Mouse (Mus musculus): Measurements from ENCODE around the gene Slc37a4. TPM values are rescaled to one million over a fixed set of nuclear protein-coding genes. Genes with fewer than 3 reads are reported as not detected.
"Not testable (repeated sequence)": the region's sequence is repeated elsewhere in the genome, so short reads cannot be mapped to it uniquely, and the experiment has no call there.

Gene Slc37a4
- 10 to 100 TPM; 39.8 to 41.0 TPM for total RNA-seq (2021)
- long read RNA-seq, experiment 1, transcript Slc37a4-201 (8 exons, 2,086 nt): major isoform, 7 of 55 reads
- long read RNA-seq, experiment 1, partial matches to known transcripts: 0 of 55 reads
- long read RNA-seq, experiment 1, other reads (novel, unspliced or antisense): 41 of 55 reads
- long read RNA-seq, experiment 2, partial matches to known transcripts: 2 of 53 reads
- long read RNA-seq, experiment 2, other reads (novel, unspliced or antisense): 45 of 53 reads

GRCm38 (mm10) chr9:44396684-44397411, at the start of gene Slc37a4:
Gene Slc37a4, plus strand, starts transcription at chr9:44396852.
- DNase-seq (ENCODE audit: low spot score in 2 of 2): peak; percentile 86 to 96

GRCm38 (mm10) chr9:44347166-44347565, 49.5 kb upstream of the Slc37a4 start:
- DNase-seq (ENCODE audit: low spot score in 2 of 2): no peak

- no peak for DNase-seq (ENCODE audit: low spot score in 2 of 2)
These were observed 49.0 kb upstream of the Slc37a4 start for GRCm38 (mm10) chr9:44347621-44348020.

- no peak for DNase-seq (ENCODE audit: low spot score in 2 of 2)
These were observed 48.1 kb upstream of the Slc37a4 start for GRCm38 (mm10) chr9:44348546-44348945.

GRCm38 (mm10) chr9:44351396-44351795, 45.3 kb upstream of the Slc37a4 start:
- DNase-seq (ENCODE audit: low spot score in 2 of 2): no peak

GRCm38 (mm10) chr9:44352337-44352736, 44.3 kb upstream of the Slc37a4 start:
- no peak for DNase-seq (ENCODE audit: low spot score in 2 of 2)

GRCm38 (mm10) chr9:44353142-44353541, 43.5 kb upstream of the Slc37a4 start:
- no peak for DNase-seq (ENCODE audit: low spot score in 2 of 2)

- DNase-seq (ENCODE audit: low spot score in 2 of 2): no peak
These were observed 39.4 kb upstream of the Slc37a4 start for GRCm38 (mm10) chr9:44357207-44357606.

GRCm38 (mm10) chr9:44361190-44361917, 35.3 kb upstream of the Slc37a4 start, which contains the start of gene Vps11:
Gene Vps11, minus strand, starts transcription at chr9:44361670.
- peak; percentile 92 to 96 for DNase-seq (ENCODE audit: low spot score in 2 of 2)

- not testable (repeated sequence) for DNase-seq (ENCODE audit: low spot score in 2 of 2)
These were observed 34.7 kb upstream of the Slc37a4 start for GRCm38 (mm10) chr9:44361931-44362330.

GRCm38 (mm10) chr9:44364480-44364879, 32.2 kb upstream of the Slc37a4 start:
- no peak for DNase-seq (ENCODE audit: low spot score in 2 of 2)

- no peak for DNase-seq (ENCODE audit: low spot score in 2 of 2)
These were observed 23.3 kb upstream of the Slc37a4 start for GRCm38 (mm10) chr9:44373386-44373785.

- no peak for DNase-seq (ENCODE audit: low spot score in 2 of 2)
These were observed 20.5 kb upstream of the Slc37a4 start for GRCm38 (mm10) chr9:44376141-44376540.

- not testable (repeated sequence) for DNase-seq (ENCODE audit: low spot score in 2 of 2)
These were observed 19.3 kb upstream of the Slc37a4 start for GRCm38 (mm10) chr9:44377335-44377734.

GRCm38 (mm10) chr9:44378153-44378730, 18.4 kb upstream of the Slc37a4 start:
- no peak for DNase-seq (ENCODE audit: low spot score in 2 of 2)

GRCm38 (mm10) chr9:44379054-44379834, 17.4 kb upstream of the Slc37a4 start, which contains the start of gene Hyou1:
Gene Hyou1, plus strand, starts transcription at chr9:44379490.
- peak; percentile 99 for DNase-seq (ENCODE audit: low spot score in 2 of 2)

- no peak for DNase-seq (ENCODE audit: low spot score in 2 of 2)
These were observed 16.8 kb upstream of the Slc37a4 start for GRCm38 (mm10) chr9:44379862-44380261.

GRCm38 (mm10) chr9:44384596-44384995, 12.1 kb upstream of the Slc37a4 start:
- DNase-seq (ENCODE audit: low spot score in 2 of 2): no peak

GRCm38 (mm10) chr9:44387221-44387620, 9.4 kb upstream of the Slc37a4 start:
- DNase-seq (ENCODE audit: low spot score in 2 of 2): no peak

- DNase-seq (ENCODE audit: low spot score in 2 of 2): no peak
These were observed 7.4 kb upstream of the Slc37a4 start for GRCm38 (mm10) chr9:44389273-44389672.

GRCm38 (mm10) chr9:44391466-44391865, 5.2 kb upstream of the Slc37a4 start:
- peak in 1 of 2 experiments; percentile 63 for DNase-seq (ENCODE audit: low spot score in 2 of 2)
